Mouse (Mus musculus) hindlimb bud, embryonic 11.5 days (tissue): ENCODE results near the gene Myo9b.
A peak's percentile ranks its signal among the peaks of the same experiment; 100 is the strongest.
"Not testable (repeated sequence)": the region's sequence is repeated elsewhere in the genome, so short reads cannot be mapped to it uniquely, and the experiment has no call there.

Experiments
- DNase-seq: peaks from one replicate; pipeline ENCODE4 v3.0.0-alpha.2; 2012; ENCODE audit warnings: low read depth, low spot score; ENCODE audit errors: extremely low spot score

The Myo9b gene

DNA sequence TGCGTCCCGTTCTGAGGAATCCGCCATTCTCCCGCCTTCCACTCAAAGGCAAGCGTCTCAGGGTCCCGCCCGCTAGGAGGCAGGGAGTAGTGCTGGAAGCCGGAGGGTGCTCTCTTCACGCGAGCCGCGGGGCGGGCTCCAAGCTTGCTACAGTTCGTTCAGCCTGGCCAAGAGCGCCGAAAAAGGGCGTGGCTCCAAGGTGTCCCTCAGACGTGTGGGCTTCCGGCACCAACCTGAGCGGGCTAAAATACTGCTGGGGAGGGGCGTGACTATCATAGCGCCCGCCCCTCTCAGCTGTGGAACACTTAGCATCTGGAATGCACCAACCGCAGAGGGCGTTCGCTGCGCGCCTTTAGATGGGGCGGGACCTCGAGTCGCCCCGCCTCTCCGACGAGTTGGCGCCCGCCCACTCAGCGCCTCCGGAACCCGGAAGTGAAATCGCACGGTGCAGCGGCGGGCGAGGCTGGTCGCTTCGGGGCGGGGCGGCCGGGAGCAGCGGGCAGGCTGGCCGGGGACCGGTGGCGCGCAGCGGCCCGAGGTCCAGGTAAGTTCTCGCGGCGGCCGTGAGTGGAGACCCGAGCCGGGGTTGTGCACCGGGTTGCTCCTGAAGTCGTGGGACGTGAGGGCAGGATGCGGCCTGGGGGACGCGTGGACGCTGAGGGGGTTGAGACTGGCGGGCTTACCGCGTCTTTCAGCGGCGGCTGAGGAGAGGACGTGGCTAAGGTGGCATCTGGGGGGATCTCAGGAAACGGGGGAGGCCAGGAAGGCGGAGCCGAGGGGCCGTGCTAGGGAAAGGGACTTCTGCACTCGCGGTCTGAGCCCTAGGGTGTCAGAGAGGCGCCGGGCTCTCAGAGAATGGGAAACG lies at the start of gene Myo9b, which contains the start of gene Haus8:
Myo9b (plus strand) TSS at position 429 of the 865 bp plus-strand sequence.
Haus8 (minus strand) TSS at position 649 of the 865 bp plus-strand sequence.
- peak; percentile 87 for DNase-seq

DNA sequence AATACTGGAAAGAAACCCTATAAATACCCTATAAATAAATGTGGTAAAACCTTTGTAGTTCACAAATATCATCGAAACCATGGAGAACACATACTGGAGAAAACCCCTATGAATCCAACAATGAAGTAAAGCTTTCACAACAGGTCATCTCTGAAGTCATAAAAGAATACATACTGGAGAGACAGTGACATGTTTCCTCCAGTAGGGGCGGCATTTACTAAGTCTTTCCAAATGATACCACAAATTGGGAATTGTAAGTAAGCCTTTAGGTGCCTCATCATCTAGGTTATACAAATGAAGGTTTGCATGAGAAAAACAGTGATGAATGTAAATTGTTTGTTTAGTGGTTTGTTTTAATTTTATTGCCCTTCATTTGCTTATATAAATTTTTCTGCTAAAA lies 48.0 kb upstream of the Myo9b start:
- no peak for DNase-seq

DNA sequence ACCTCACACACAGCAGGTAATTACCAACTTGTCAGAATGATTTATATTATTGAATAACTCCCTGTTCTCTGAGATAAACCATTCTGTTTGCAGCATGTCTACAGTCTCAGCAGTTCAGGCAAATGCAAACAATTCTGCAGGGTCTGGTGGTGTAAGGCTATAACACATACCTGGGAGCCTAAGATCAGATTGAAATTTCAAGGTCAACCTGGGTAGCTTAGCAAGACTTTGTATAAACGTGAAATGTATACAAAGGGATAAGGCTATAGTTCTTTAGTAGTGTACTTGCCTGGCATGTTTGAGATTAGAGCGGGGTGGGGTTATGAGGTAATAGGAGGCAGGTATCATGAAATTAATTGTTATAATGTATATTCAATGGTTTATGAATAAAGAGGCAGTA lies 29.8 kb upstream of the Myo9b start:
- no peak for DNase-seq

- no peak for DNase-seq
These were observed 24.3 kb upstream of the Myo9b start for GRCm38 (mm10) chr8:71248203-71248602.

- DNase-seq, result no peak
These were observed 15.8 kb upstream of the Myo9b start for GRCm38 (mm10) chr8:71256545-71257232.

GRCm38 (mm10) chr8:71261234-71261633 lies 11.3 kb upstream of the Myo9b start:
- no peak for DNase-seq

GRCm38 (mm10) chr8:71267690-71268089 lies 4.8 kb upstream of the Myo9b start:
- no peak for DNase-seq

DNA sequence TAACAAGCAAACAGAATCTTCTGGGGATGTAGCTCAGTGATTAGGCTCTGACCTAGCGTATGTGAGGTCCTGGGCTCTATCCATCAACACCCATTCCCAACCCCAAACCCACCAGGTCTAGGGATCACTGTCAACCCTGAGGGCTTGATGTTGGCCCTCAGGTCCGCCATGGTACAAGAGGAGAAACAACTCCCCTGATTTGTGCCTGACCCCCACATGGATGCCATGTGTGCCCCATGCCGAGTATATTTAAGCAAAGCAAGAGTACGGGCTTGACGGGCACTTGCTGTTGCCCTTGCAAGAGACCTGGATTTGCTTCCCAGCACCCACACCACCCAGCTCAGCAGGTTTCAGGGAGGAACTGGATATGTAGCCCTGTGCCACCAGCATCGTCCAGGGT lies 4.2 kb upstream of the Myo9b start:
- not testable (repeated sequence) for DNase-seq

DNA sequence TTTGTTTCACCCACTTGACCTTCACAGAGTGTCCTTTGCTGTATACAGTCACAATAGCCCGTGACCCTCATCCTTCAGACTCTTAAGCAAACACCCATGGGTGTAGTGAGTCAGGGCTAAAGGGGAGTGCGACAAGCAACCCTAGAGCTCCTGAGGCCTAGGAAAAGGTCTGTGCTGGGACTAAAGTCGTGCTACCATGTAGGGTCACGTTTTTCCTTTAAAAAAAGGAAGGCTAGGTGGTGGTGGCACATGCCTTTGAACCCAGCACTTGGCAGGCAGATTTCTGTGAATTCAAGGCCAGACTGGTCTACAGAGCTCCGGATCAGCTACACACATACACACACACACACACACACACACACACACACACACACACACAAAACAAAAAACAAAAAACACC lies 884 bp upstream of the Myo9b start:
- no peak for DNase-seq

DNA sequence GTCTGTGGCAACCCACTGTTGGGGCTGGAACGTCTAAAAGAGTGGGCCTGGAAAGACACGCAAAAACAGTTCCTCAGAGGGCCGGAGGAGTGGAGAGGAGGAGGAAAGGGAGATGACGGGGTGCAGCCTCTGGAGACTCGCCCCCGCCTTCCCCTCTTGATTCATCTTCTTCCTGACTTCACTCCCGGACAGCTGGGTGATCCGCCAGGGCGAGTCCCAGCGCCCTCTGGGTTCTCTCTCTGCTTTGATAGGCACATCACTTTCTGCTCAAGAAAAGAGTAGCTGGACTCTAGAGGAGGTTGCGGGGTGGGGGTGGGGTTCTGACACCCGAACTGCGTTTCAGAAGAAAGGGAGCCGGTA lies 617 bp downstream of the Myo9b start:
- DNase-seq, result no peak

GRCm38 (mm10) chr8:71274478-71274877 lies 2.0 kb downstream of the Myo9b start:
- DNase-seq, result no peak

- DNase-seq, result no peak
These were observed 3.7 kb downstream of the Myo9b start for GRCm38 (mm10) chr8:71276166-71276565.

DNA sequence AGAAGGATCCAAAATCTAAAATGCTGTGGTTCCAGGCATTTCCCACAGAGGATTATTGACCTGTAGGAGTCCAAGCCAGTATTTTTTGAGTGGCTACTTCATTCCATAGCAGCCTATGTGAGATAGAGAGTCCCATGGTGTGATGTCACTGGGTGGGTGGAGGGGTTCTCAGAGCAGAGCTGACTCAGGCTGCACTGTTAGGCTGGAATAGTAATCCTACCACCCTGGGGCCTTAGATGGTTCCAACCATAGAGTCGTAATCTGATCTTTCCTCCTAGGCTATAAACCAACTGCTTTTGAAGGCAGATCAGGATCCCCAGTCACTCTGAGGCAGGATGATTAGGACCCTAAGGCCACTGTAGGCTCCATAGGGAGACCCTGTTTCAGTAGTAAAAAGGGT lies 6.9 kb downstream of the Myo9b start:
- not testable (repeated sequence) for DNase-seq

GRCm38 (mm10) chr8:71281731-71282130 lies 9.2 kb downstream of the Myo9b start:
- not testable (repeated sequence) for DNase-seq

- no peak for DNase-seq
These were observed 10.1 kb downstream of the Myo9b start for GRCm38 (mm10) chr8:71282621-71283020.

GRCm38 (mm10) chr8:71286223-71286622 lies 13.7 kb downstream of the Myo9b start:
- not testable (repeated sequence) for DNase-seq

DNA sequence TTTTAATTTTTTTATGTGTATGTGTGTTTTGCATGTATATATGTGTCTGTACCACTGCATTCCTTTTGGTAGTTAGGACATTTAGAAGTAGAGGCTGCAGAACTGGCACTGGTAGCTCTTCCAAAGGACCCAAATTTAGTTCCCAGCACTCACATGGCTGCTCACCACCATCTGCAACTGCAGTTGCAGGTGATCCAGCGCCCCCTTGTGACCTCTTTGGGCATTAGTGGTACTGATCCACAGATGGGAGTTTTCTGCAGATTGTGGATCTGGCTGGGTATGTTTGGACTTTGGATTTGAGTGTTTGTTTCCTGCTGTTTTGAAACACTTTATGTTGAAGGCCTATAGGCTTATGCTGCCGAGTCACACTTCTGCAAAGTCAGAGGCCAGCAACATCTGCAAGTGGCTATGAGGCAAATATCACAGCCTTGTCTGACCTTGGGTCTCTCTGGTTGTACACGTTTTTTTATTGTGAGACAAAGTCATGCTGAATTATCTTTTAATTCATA lies 16.0 kb downstream of the Myo9b start:
- no peak for DNase-seq

DNA sequence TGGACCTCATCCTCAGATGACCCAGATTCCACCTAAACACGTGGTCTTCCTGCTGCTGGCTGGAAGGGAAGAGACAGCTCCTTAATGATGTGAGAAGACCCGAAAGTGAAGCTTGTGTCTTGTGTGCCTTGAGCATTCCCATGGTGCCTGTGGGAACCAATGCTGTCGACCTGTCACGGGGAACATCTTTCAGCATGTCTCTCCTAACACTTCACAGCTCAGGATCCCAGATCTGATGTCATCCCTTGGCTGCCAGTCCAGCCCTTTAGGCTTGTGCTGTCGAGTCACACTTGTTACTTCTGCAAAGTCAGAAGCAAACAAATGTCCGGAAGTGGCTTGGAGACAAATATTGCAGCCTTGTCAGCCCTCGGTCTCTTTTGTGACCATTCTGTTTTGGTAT lies 16.6 kb downstream of the Myo9b start:
- DNase-seq, result no peak

GRCm38 (mm10) chr8:71290211-71290610 lies 17.7 kb downstream of the Myo9b start:
- DNase-seq, result no peak

- DNase-seq, result no peak
These were observed 18.4 kb downstream of the Myo9b start for GRCm38 (mm10) chr8:71290911-71291310.

GRCm38 (mm10) chr8:71291351-71291750 lies 18.8 kb downstream of the Myo9b start:
- no peak for DNase-seq

DNA sequence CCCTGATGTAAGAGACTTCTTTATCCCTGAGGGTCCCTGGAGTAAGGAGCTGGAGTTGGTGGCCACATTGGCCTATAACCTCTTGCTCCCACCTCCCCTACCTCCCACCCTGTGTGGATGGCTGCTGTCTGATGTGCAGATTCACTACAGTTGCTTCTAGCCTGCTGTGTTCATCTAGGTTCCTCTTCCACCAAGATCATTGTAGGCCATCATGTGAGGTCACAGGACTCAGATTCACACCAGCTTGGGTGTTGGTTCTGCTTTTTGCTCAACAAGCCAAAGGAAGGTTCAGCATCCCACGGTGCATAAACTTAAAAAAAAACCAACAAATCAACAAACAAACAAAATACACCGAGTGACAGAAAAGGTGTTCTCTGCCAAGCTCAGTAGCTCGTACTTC lies 21.4 kb downstream of the Myo9b start:
- DNase-seq, result not testable (repeated sequence)
